Mouse (Mus musculus) retina, embryonic 14.5 days (tissue): ENCODE results near the gene Nrxn3.

Experiments used
- DNase-seq: peaks from one replicate; pipeline ENCODE4 v3.0.0-alpha.2; 2015; ENCODE audit warnings: low spot score

Nrxn3 gene

GRCm38 (mm10) chr12:89049686-89050085 is 327.0 kb downstream of the Nrxn3 start:
- no peak for DNase-seq

- DNase-seq: peak; percentile 39
These were observed 349.8 kb downstream of the Nrxn3 start for GRCm38 (mm10) chr12:89072436-89072835.

GRCm38 (mm10) chr12:89073167-89073743 is 350.6 kb downstream of the Nrxn3 start:
- DNase-seq: peak; percentile 45

GRCm38 (mm10) chr12:89074551-89075295 is 352.0 kb downstream of the Nrxn3 start:
- DNase-seq: peak; percentile 71

- no peak for DNase-seq
These were observed 371.3 kb downstream of the Nrxn3 start for GRCm38 (mm10) chr12:89093806-89094479.

- no peak for DNase-seq
These were observed 374.9 kb downstream of the Nrxn3 start for GRCm38 (mm10) chr12:89097561-89097960.

GRCm38 (mm10) chr12:89106029-89106733 is 383.5 kb downstream of the Nrxn3 start:
- peak; percentile 92 for DNase-seq

- no peak for DNase-seq
These were observed 384.4 kb downstream of the Nrxn3 start for GRCm38 (mm10) chr12:89106881-89107584.

- peak; percentile 60 for DNase-seq
These were observed 387.2 kb downstream of the Nrxn3 start for GRCm38 (mm10) chr12:89109779-89110335.

- DNase-seq: no peak
These were observed 405.9 kb downstream of the Nrxn3 start for GRCm38 (mm10) chr12:89128602-89129001.

- peak; percentile 35 for DNase-seq
These were observed 406.6 kb downstream of the Nrxn3 start for GRCm38 (mm10) chr12:89129139-89129907.

GRCm38 (mm10) chr12:89134333-89134732 is 411.7 kb downstream of the Nrxn3 start:
- DNase-seq: peak; percentile 51

GRCm38 (mm10) chr12:89134774-89135307 is 412.2 kb downstream of the Nrxn3 start:
- DNase-seq: no peak

- peak; percentile 60 for DNase-seq
These were observed 426.3 kb downstream of the Nrxn3 start for GRCm38 (mm10) chr12:89148974-89149411.

- no peak for DNase-seq
These were observed 426.8 kb downstream of the Nrxn3 start for GRCm38 (mm10) chr12:89149455-89149854.

- no peak for DNase-seq
These were observed 433.5 kb downstream of the Nrxn3 start for GRCm38 (mm10) chr12:89156086-89156757.

- DNase-seq: no peak
These were observed 436.7 kb downstream of the Nrxn3 start for GRCm38 (mm10) chr12:89159353-89159752.

GRCm38 (mm10) chr12:89174306-89175159 is 451.9 kb downstream of the Nrxn3 start:
- no peak for DNase-seq
